Mouse (Mus musculus): Measurements from ENCODE around the gene Tbc1d15. TPM values are rescaled to one million over a fixed set of nuclear protein-coding genes. Genes with fewer than 3 reads are reported as not detected.

The Tbc1d15 gene
- 100 to 1,000 TPM; 135 to 165 TPM for polyA plus RNA-seq (2017; shearing (Covaris generic))

- peak; percentile 85 for ATAC-seq
These were observed at the start of gene Tbc1d15 for GRCm38 (mm10) chr10:115251088-115251934. Gene Tbc1d15, minus strand, starts transcription at chr10:115251467.

- no peak for ATAC-seq
These were observed 47.4 kb upstream of the Tbc1d15 start for GRCm38 (mm10) chr10:115298683-115299082.

DNA sequence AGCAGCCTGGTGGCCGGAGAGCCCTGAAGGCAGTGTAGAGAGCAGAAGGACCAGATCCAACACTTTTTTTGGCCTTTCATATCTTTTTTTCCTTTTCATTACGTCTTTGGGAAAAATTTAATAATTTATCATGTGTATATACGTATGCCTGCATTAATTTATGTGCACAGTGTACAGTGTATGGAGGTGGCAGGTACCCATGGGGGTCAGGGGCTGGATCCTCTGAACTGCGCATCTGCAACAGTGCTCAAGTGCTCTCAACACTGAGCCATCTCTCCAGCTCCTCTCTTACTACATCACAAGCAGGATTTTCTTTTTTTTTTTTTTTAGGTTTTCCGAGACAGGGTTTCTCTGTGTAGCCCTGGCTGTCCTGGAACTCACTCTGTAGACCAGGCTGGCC is 46.3 kb upstream of the Tbc1d15 start:
- no peak for ATAC-seq

GRCm38 (mm10) chr10:115296401-115296935 is 45.2 kb upstream of the Tbc1d15 start:
- ATAC-seq: no peak

DNA sequence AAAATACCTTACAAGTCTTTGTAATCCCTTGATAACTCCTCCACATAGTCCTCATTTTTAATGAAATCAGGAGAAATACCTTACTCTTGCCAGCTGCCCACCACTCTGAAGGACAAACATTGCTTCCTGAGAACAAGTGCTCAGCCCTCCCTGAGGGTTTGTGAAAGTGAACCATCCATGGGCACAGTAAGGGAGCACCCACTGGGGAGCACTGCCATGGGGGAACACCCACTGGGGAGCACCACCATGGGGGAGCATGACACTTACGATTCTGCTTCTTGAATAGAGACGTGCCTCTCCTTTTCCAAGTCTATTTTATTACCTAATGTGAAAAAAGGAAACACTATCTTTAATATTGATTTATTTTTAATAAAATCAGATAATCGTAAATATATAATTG is 43.9 kb upstream of the Tbc1d15 start:
- no peak for ATAC-seq

DNA sequence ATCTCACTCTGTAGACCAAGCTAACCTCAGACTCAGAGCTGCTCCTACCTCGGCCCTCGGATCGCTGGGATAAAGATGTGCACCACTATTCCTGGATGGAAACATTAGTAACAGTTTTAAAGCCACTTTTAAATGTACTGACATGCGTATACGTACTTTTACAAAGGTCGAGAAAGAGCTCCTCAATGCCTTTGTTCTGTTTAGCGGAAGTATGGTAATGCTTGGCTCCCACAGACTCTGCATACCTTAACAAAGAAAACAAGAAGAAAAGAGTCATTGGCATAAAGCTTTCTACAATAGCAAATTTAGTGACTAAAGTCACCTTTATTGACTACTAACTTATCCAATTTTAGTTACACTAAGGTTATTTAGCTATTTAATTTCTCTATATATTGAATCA is 43.4 kb upstream of the Tbc1d15 start:
- ATAC-seq: no peak

GRCm38 (mm10) chr10:115293946-115294345 is 42.7 kb upstream of the Tbc1d15 start:
- ATAC-seq: no peak

- no peak for ATAC-seq
These were observed 39.4 kb upstream of the Tbc1d15 start for GRCm38 (mm10) chr10:115290671-115291070.

- ATAC-seq: no peak
These were observed 37.6 kb upstream of the Tbc1d15 start for GRCm38 (mm10) chr10:115288856-115289255.

DNA sequence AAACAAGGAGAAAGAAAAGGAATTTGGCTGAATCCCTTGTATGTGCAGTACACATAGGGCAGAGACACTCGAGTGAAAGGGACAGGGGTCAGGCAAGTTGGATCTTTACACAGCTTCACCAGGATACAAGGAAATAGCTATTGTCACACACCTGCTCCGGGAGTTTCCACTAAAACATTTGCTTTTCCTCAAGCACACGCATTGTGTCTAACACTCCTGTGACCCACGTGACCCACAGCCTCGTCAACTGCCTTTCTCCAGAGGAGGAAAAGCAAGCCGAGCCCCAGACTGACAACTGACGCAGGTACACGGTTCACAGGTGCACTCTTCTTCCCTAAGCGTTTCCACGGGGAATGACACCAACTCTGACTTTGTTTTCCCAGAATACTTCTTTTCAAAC is 32.9 kb upstream of the Tbc1d15 start:
- no peak for ATAC-seq

DNA sequence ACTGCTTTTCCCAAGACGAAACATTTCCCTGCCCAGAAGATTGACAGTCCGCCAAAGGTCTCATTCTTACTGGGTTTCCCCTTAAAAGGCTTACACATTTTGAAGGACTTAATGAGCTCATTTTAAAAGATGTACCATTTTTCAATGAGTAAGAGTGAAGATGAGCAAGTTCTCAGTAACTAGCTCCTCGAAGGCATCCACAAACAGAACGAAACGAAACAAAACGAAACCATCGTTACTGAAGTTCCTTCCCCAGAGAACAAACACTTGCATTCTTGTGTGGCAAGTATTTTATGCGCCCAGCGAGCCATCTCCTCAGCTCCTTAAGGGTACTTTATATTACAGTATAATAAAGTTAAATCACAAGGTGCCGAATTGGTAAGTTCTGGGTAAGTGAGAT is 30.1 kb upstream of the Tbc1d15 start:
- no peak for ATAC-seq

DNA sequence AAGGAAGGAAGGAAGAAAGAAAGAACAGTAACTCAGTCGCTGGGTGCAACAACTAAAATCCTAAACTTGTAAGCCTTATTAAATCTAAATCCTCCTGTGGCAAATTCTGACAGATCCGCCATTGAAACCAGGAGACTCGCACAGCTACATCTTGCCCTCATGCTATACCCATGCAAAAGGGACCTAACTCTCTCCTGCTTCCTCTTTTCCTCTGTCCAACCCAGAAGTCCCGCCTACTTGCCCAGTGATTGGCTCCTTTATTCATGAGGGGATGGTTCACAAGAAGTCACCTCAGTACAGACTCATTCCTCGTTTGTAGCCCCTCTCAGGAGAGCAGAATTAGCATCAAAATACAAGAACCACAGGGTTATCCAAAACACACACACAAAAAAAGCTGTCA is 20.4 kb upstream of the Tbc1d15 start:
- no peak for ATAC-seq

DNA sequence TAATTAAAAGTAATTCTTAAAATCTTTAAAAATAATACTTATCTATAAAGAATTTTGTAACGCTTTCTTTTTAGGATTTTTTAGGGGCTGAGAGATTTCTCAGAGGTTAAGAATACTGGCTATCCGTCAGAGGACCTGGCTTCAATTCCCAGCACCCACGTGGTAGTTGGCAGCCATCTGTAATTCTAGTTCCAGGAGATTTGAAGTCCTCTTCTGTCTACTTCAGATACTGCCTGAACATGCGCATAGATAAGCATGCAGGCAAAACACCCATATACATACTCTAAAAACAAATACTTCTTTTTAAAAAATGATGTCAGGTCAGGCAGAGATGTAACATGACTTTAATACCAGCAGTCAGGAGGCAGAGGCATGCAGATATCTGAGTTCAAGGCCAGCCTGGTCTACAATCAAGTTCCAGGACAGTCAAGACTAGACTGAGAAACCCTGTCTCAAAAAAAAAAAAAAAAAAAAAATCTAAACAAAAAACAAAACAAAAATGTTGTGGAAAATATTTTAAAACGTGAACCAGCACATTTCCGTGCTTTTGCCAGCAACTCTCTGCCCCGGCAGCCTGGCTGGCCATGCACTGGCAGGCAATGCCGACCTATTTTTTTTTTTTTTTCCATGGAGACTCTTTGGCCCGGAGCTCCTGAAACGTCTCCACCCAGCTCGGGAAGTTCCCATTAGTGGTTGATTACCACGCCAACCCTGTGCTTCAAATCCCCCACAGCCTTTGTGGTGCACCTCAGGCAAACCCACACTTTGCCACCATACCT is 19.5 kb upstream of the Tbc1d15 start:
- ATAC-seq: no peak

DNA sequence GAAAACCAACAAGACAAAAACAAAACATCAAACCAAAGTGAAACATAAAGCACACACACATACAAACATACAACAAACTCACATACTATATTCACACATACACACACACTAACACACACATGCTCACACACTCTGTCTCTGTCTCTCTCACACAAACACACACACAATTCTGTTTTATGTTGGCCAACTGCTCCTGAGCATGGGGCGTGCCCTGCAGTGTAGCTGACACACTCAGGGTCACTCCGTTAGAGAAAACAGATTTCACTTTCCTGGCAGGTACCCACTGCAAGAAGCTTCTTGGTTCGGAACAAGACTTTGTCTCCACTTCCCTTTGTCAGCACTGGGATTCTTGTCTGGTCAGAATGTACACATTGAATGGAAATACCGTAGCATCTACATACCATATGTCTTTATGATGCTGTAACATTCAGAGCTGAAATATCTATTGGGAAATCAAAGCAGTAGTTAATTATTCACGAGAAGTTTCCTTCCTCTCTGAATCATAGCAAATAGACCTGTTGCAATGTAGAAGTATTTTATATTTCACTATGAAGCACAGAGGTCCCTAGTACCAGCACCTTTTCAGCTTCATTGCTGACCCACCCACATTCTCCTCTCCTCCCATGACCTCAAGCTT is 11.8 kb upstream of the Tbc1d15 start:
- no peak for ATAC-seq

DNA sequence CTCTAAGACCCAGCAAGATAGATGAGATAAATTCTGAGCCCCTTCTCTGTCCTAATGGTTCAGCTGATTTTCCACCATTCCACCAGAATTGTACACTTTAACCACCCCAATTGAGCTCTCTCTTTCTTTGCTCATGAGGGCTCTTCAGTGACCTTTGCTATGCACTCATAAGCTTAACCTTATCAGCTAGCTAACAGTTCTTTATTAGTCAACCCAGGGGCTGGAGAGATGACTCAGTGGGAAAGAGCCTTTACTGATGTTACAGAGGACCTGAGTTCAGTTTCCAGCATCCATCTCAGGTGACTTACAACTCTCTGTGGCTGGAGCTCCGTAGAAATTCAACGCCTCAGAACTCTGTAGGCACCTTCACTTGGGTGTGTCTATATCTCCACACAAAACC is 11.0 kb upstream of the Tbc1d15 start:
- no peak for ATAC-seq

- no peak for ATAC-seq
These were observed 10.2 kb upstream of the Tbc1d15 start for GRCm38 (mm10) chr10:115261428-115261827.

GRCm38 (mm10) chr10:115256162-115256561 is 4.9 kb upstream of the Tbc1d15 start:
- ATAC-seq: no peak

- ATAC-seq: no peak
These were observed 2.3 kb upstream of the Tbc1d15 start for GRCm38 (mm10) chr10:115253521-115253920.

DNA sequence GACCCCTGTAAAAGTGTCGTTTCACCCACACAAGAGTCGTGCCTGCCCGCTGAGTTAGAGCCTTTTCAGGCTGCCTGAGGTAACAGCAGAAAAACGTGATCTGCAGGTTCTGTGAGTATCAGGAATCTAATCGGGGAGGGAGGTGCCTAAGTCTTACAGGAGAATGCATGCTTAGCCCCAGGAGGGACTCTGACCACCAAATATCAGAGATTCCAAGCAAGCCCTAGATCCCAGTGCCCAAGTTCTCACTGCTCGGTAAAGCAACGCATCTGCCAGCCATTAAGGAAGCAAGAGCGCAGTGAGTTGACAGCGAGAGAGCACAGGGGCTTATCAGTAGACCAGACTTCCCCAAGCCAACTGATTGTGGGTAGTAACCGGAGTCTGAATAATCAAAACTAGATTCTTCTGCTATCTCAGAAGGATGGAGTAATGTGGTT is 1.1 kb upstream of the Tbc1d15 start:
- ATAC-seq: peak; percentile 8

DNA sequence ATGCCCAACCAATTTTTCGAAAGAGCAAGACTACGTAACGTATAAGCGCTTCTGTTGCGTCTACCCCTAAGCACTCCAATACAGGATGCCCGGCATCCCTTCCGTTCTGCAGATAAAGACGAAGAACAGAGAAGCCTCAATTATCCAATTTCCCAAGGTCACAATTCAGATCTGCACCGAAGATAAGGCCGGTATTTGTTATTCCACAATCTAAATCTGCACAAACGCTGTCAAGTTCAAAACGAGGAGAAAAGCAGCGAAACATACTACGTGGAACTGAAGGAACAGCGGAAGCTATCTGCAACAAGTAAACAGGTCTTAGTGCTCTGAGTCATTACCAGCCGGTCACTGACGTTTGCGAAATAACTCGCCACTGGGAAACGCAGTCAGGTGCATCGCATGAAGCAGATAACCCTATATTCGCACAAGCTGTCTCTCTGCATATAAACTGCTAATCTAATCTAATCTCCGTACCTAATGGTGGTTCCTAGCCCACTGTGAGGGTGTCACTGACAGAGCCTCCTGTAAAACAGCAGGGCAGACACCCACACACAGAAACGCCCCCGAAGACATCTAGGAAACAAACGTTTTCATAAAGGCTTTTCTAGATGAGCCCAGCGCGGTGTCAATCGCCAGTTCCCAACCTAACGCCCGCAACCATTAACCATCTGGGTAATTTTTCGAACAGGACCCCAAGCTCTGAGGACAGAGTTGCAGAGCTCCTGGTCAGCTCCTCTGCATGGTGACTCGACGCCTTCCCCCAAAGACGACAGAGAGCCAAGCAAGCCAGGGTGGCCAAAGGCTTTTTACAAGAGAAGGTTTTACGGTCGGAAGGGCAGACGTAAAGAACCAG is 806 bp downstream of the Tbc1d15 start:
- peak; percentile 37 for ATAC-seq

DNA sequence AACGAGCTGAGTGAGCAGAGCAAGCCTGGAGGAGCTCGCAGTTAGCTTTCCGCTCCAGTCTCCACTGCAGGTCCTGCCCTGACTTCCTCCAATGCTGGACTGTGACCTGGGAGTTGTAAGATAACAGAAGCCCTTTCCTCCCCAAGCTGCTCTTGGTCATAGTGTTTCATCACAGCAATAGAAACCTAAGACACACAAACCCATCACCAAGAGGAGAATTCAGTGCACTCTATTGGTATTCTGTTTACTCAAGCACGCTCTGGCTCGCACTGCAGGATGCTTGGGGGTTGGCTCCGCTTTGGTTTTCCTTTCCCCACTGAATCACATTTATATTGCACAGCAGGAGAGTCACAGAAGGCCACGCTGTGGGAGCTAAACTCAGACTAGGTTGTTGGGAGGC is 3.2 kb downstream of the Tbc1d15 start:
- no peak for ATAC-seq

DNA sequence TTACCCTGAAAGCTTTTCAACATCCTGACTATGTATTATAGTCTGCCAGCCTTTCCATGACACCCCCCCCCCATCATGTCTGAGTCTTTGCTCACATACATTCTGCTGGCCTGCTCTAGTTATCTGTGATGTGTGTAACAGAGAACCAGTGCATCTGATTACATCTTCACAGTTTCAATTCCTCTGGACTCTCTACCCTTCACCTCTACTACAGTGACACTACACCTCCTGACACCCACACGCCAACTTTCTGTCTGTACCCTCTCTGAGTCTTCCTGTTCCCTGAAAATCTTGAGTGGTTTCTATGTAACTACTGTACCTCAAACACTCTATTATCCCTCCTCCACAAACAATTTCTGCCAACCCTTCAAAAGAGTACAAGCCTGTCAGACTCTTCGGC is 5.8 kb downstream of the Tbc1d15 start:
- ATAC-seq: peak; percentile 16
